Mouse (Mus musculus) neural tube, embryonic 12.5 days (tissue): ENCODE results near the gene Zfc3h1. TPM values are rescaled to one million over a fixed set of nuclear protein-coding genes. Genes with fewer than 3 reads are reported as not detected.

Experiments
- ATAC-seq: fragments of 200-750 bp; cut with Nextera tagmentation; 2 replicates; pipeline ENCODE4 v1.8.0; 2017; ENCODE audit warnings: low read depth, mild to moderate bottlenecking, moderate TSS enrichment, moderate library complexity; ENCODE audit not compliant: low FRiP score
- H3K27ac ChIP-seq: fragments of 300-500 bp; sonication (generic); 2 replicates; pipeline ENCODE4 v1.5.1; 2016
- H3K27me3 ChIP-seq: fragments of 300-500 bp; sonication (generic); replicated peaks from 2 replicates; pipeline ENCODE4 v1.6.1; 2016; ENCODE audit warnings: mild to moderate bottlenecking
- H3K36me3 ChIP-seq: fragments of 300-500 bp; sonication (generic); 2 replicates; pipeline ENCODE4 v1.6.1; 2016; ENCODE audit warnings: mild to moderate bottlenecking
- H3K4me1 ChIP-seq: fragments of 300-500 bp; sonication (generic); 2 replicates; pipeline ENCODE4 v1.6.1; 2016
- H3K4me2 ChIP-seq: fragments of 300-500 bp; sonication (generic); replicated peaks from 2 replicates; pipeline ENCODE4 v1.6.1; 2016; ENCODE audit warnings: mild to moderate bottlenecking
- H3K4me3 ChIP-seq: fragments of 300-500 bp; sonication (generic); 2 replicates; pipeline ENCODE4 v1.5.1; 2016
- H3K9ac ChIP-seq: fragments of 300-500 bp; sonication (generic); 2 replicates; pipeline ENCODE4 v1.6.1; 2016; ENCODE audit warnings: mild to moderate bottlenecking
- H3K9me3 ChIP-seq: fragments of 300-500 bp; sonication (generic); 2 replicates; pipeline ENCODE4 v1.6.1; 2016; ENCODE audit warnings: mild to moderate bottlenecking
- WGBS: fragments of 180-500 bp; shearing (Covaris S2); methylation state at CpG from one replicate; pipeline ENCODE4 v1.1.7; 2016; 5-methylcytosine and 5-hydroxymethylcytosine counted together
- polyA plus RNA-seq: library from polyadenylated mRNA; unstranded; fragments of >200 nt; fragmentation: Nextera tagmentation; extraction: Ambion mirVana; gene quantifications from 2 replicates; pipeline ENCODE4 v1.2.1, GENCODE M21; 2016

Zfc3h1 gene
- 24.0 and 27.5 TPM in 2 replicates for polyA plus RNA-seq

DNA sequence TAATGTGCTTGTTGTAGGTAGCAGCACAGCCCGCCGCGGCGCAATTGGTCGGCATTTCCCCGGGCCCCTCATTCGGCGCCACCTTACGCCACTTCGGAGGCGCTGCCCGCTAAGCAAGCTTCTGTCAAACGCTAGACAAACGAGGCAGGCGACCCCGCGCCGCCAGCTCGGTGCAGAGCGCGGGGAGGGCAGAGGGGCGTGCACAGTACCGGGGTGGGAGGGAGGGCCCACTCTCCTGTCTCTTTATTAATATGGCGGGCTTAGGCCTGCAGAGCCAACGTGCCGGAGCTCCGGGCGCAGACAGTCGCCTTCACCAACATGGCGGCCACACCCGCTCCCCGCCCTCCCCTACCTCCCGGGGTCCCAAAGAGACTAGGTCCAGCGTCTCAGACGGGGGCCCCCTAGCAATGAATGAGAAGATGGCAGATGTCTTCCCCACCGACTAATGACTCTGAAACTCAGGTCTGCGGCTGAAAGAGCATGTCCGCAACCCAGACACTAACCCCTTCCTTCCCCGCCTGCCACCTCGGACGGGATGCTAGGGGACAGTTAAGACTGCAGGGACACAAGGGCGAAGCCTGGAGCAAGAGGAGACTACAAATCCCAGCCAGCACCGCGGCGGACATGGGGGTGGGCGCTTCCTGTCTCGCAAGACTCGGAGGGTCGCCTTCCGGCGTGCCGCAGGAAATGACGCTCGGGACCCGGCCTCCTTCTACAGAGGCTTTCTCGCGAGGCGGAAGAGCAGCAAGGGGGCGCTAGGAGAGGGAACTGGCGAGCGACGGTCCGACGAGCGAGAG is at the start of gene Zfc3h1, which contains the start of gene Thap2:
Gene Zfc3h1 (plus strand): TSS at position 739 of the 797 bp plus-strand sequence.
Gene Thap2 (minus strand): TSS at position 223 of the 797 bp plus-strand sequence.
- WGBS: under 1% methylated on average over 65 of the region's 65 CpGs
- H3K27ac ChIP-seq: peak within 1 kb of the TSS; percentile 96
- no peaks in the 10 kb centered on the region; the same call in 1 of the 2 replicates for H3K36me3 ChIP-seq
- peak within 1 kb of the TSS; percentile 80 for H3K4me2 ChIP-seq
- peak within 1 kb of the TSS; percentile 98 for H3K9ac ChIP-seq
- H3K4me1 ChIP-seq: peaks cover 31% of the 10 kb centered on the region
- no peaks in the 10 kb centered on the region for H3K27me3 ChIP-seq
- ATAC-seq: peak; percentile 98
- H3K4me3 ChIP-seq: peak within 1 kb of the TSS; percentile 98
- H3K9me3 ChIP-seq: no peaks in the 10 kb centered on the region

DNA sequence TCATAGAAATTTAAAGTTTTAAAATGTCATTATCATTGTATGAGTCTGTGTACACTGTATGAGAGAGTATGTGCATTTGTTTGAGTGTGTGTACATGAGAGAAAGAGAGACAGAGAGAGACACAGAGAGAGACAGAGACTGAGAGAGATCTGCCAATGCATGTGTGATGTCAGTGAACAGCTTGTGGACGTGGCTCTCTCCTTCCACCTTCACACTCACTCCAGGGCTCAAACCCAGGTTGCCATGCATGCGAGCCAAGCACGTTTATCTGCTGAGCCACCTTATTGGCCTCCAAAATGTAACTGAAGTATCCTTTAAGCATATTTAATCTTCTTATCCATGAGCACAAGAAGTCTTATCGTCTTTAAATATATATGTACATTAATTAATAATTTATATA is 47.9 kb upstream of the Zfc3h1 start:
- H3K4me3 ChIP-seq: no peak overlapping the region

DNA sequence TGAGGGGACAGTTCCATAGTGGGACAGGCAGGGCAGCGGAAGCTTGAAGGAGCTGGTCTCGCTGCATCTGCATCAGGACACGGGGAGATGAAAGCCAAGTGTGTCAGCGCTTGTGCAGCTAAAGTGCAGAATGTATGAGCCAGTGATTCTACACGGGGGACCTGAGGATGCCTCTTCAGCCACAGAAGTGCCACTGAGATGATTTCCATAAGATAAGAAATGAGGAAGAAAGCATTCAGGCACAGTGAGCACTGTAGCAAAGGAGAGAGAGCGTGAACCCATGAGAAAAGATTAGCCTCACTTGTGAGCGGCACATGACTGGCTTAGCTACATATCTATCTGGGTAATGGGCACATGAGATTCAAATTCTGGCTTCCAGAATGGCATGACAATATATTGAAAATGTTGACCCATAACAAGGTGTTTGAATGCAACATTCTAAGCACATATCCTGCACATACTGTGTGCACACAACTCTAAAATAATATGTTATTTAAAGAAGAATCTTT is 44.9 kb upstream of the Zfc3h1 start:
- H3K4me1 ChIP-seq: no peaks in the 10 kb centered on the region

More for the DNA sequence above, 47.9 kb upstream of the Zfc3h1 start:
- Histone ChIP-seq H3K36me3 (peaks cover 16% of the 10 kb centered on the region), H3K27ac (no peak overlapping the region), H3K27me3 (no peaks in the 10 kb centered on the region), H3K4me2 (no peak overlapping the region), H3K4me1 (no peaks in the 10 kb centered on the region), H3K9ac (no peak overlapping the region), H3K9me3 (no peaks in the 10 kb centered on the region)
- 91% methylated on average over 4 of the region's 4 CpGs for WGBS
- ATAC-seq: no peak

DNA sequence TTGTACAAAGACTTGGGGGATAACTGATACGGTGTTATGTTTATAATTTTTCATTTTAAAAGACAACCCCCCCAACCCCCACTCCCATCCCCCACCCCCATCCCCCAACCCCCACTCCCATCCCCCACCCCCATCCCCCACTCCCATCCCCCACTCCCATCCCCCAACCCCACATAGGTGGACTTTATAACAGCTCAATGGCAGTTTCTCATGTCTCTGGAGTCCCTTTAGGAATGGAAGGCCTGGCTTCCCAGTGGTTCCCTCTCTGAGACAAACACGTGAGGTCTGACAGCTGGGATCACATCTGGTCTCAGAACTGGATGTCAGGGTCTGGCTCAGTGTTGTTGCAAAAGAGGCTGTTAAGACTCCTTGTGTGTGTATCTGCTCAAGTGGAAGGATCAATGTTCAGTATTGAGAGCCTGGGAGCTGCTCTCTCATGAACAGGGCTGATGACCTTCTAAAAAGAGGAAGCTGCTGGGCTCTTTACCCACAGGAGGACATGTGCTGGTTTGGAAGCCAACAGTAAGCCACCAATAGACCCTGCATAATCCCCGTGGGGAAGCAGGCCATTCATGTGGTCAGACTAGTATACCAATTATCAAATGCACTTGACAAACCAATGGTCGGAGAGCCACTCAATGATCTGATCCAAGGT is 41.9 kb upstream of the Zfc3h1 start:
- no peak overlapping the region for H3K27ac ChIP-seq
- peaks cover 45% of the 10 kb centered on the region for H3K36me3 ChIP-seq
- H3K4me2 ChIP-seq: no peak overlapping the region
- no peaks in the 10 kb centered on the region for H3K27me3 ChIP-seq
- no peak overlapping the region for H3K9ac ChIP-seq
- ATAC-seq: no peak
- 92% methylated on average over 4 of the region's 4 CpGs for WGBS
- no peak overlapping the region for H3K4me3 ChIP-seq
- H3K9me3 ChIP-seq: no peaks in the 10 kb centered on the region
- no peaks in the 10 kb centered on the region for H3K4me1 ChIP-seq

More for the DNA sequence above, 44.9 kb upstream of the Zfc3h1 start:
- no peak overlapping the region for H3K4me3 ChIP-seq
- no peak overlapping the region for H3K4me2 ChIP-seq
- no peak overlapping the region for H3K27ac ChIP-seq
- no peaks in the 10 kb centered on the region for H3K9me3 ChIP-seq
- 94% methylated on average over 7 of the region's 7 CpGs for WGBS
- H3K27me3 ChIP-seq: no peaks in the 10 kb centered on the region
- no peak for ATAC-seq
- H3K36me3 ChIP-seq: peaks cover 31% of the 10 kb centered on the region
- no peak overlapping the region for H3K9ac ChIP-seq

DNA sequence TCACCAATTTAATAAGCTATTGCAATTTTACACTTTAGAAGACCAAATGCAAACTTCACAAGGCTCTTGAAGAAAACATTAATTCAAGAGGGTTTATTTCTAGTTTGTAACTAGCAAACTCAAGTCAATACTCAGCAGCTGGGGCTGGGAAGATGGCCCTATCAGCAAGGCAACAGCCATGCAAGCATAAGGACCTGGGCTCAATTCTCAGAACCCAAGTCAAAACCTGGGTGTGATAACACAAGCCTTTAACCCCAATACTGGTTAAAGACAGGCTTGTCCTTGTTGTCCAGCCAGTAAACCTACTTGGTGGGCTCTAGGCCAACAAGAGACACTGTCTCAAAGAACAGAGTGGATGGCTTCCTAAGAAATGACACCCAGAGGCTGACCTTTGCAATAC is 38.3 kb upstream of the Zfc3h1 start:
- Histone ChIP-seq H3K4me1 (no peaks in the 10 kb centered on the region), H3K4me3 (no peak overlapping the region), H3K9me3 (no peaks in the 10 kb centered on the region), H3K27ac (no peak overlapping the region), H3K4me2 (no peak overlapping the region), H3K36me3 (peaks cover 30% of the 10 kb centered on the region), H3K9ac (no peak overlapping the region), H3K27me3 (no peaks in the 10 kb centered on the region)
- ATAC-seq: no peak

DNA sequence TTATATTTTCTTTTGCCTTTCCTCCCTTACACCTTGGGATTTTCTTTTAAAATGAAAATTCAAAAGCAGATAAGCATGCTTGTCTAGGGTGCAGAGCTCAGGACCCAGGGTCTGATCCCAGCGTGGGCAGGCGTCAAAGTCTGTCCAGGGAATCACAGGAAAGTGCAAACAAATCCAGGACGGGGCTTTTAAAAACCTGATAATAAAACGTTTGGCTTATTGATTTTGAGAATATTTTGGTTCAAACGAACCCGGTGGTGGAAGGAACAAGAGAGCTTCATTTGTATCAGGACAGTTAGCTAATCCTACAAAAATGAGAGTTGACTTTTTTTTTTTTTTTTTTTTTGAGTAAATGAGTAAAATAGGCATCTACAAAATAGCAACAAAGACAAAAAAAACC is 36.6 kb upstream of the Zfc3h1 start:
- Histone ChIP-seq H3K27ac (no peak overlapping the region), H3K27me3 (no peaks in the 10 kb centered on the region), H3K9ac (no peak overlapping the region), H3K36me3 (peaks cover 19% of the 10 kb centered on the region), H3K4me1 (no peaks in the 10 kb centered on the region), H3K4me3 (no peak overlapping the region), H3K4me2 (no peak overlapping the region), H3K9me3 (no peaks in the 10 kb centered on the region)
- ATAC-seq: no peak
- 82% methylated on average over 6 of the region's 6 CpGs for WGBS

DNA sequence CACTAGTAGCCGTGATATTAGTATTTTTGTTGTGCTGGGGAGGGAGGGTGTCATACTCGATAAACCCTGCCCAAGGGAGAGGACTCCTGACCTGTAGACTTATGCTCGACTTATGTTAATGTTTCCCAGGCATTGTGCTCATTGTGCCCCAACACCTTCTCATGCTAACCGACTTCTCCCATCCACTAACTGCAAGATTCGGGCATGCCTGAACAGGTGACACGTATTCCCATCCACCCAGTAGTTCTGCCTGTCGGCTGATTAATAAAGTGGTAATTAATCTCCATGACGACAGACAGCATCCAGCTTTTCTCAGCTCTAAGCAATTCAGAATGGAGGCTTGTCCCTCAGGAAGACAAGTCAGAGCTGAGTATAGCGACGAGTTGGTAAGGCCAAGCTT is 35.7 kb upstream of the Zfc3h1 start:
- no peak overlapping the region for H3K9ac ChIP-seq
- no peak overlapping the region for H3K27ac ChIP-seq
- H3K27me3 ChIP-seq: no peaks in the 10 kb centered on the region
- peaks cover 14% of the 10 kb centered on the region for H3K36me3 ChIP-seq
- no peak overlapping the region for H3K4me3 ChIP-seq
- H3K4me1 ChIP-seq: no peaks in the 10 kb centered on the region
- no peaks in the 10 kb centered on the region for H3K9me3 ChIP-seq
- WGBS: 74% methylated on average over 10 of the region's 10 CpGs
- H3K4me2 ChIP-seq: no peak overlapping the region
- ATAC-seq: no peak

DNA sequence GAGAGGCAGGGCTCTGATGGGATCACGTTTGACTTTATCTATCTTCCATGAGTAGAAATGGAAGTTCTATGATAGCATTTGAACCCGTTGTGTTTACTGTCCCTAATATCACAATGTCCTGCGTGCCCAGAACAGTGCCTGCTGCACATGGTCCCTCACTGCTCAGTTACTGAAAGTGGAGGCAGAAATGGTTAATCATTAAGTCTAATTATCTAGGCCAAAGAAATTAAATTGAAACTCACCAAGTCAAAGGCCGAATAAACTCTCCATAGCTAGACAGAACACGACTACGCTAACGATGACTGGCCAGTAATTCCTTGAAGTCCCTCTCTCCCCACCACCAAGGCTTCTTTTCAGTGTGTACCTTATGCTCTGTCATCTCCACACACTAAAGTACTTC is 35.2 kb upstream of the Zfc3h1 start:
- H3K36me3 ChIP-seq: peaks cover 14% of the 10 kb centered on the region
- WGBS: 93% methylated on average over 7 of the region's 7 CpGs

DNA sequence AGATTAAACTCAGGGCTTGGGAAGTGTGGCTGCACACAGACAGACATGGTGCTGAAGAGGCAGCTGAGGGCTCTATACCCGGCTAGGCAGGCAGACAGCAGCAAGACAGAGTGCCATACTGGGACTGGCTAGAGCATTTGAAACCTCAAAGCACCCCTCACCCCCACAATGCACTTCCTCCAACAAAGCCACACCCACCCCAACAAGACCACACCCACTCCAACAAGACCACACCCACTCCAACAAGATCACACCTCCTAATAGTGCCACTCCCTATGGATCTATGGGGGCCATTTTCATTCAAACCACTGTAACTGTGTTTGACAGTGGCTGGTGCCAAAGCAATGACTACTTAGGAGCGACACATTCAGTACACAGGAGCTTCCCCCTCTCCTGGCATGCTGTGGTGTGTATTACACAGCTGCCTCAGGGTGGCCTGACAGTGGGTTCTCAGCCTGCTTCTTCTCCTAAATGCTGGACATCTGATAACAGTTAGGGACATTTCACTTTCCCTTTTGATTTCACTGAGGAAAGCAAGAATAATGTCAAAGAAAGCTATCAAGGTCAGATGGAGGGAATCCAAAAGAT is 33.9 kb upstream of the Zfc3h1 start:
- H3K9me3 ChIP-seq: no peaks in the 10 kb centered on the region
- H3K4me3 ChIP-seq: no peak overlapping the region
- H3K36me3 ChIP-seq: peaks cover 13% of the 10 kb centered on the region
- H3K4me1 ChIP-seq: no peaks in the 10 kb centered on the region
- WGBS: 68% methylated on average over 2 of the region's 2 CpGs
- no peaks in the 10 kb centered on the region for H3K27me3 ChIP-seq
- no peak overlapping the region for H3K27ac ChIP-seq
- H3K9ac ChIP-seq: no peak overlapping the region
- no peak for ATAC-seq
- no peak overlapping the region for H3K4me2 ChIP-seq

More for the DNA sequence above, 35.2 kb upstream of the Zfc3h1 start:
- ATAC-seq: no peak
- no peak overlapping the region for H3K4me2 ChIP-seq
- no peak overlapping the region for H3K4me3 ChIP-seq
- H3K9ac ChIP-seq: no peak overlapping the region
- H3K9me3 ChIP-seq: no peaks in the 10 kb centered on the region
- H3K4me1 ChIP-seq: no peaks in the 10 kb centered on the region
- no peak overlapping the region for H3K27ac ChIP-seq
- H3K27me3 ChIP-seq: no peaks in the 10 kb centered on the region

DNA sequence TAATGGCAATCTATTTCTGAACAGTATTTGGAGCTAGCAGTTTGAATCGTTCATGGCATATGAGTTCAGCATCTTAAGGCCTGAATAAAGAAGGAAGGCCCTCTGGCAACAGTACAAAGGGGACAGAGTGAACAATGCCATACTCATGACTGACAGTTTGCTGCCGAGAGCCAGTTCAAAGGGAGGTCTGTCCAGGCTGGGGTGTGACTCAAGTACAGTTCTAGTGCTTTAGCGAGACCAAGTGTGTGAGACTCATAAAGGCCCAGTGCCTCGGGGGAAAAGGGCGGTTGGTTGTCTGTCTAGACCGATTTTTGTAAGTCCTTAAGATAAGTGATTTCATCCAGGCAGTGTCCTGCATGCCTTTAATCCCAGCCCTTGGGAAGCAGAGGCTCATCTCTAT is 30.2 kb upstream of the Zfc3h1 start:
- no peak for ATAC-seq
- Histone ChIP-seq H3K9me3 (no peaks in the 10 kb centered on the region), H3K4me1 (no peaks in the 10 kb centered on the region), H3K4me2 (no peak overlapping the region), H3K4me3 (no peak overlapping the region), H3K27ac (no peak overlapping the region), H3K27me3 (no peaks in the 10 kb centered on the region), H3K9ac (no peak overlapping the region), H3K36me3 (peaks cover 18% of the 10 kb centered on the region)
- 71% methylated on average over 6 of the region's 6 CpGs for WGBS

DNA sequence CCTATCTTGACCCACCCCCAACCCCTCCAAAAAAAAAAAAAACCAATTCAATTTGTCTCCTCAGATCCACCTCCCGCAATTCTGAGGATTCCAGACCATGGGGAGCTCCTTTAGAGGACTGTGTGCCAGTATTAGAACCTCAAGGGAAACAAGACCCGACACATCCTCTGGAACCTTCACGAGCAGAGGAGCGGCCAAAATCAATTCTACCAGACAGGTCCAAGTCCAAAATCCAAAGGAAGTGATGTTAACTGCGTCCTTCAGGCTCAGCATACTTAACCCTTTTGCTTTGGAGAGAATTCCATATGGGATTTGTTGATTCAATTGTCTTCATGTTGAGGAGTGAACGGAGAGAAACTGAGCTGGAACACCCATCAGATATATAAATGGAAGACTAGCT is 29.7 kb upstream of the Zfc3h1 start:
- Histone ChIP-seq H3K27ac (no peak overlapping the region), H3K4me1 (no peaks in the 10 kb centered on the region), H3K27me3 (no peaks in the 10 kb centered on the region), H3K9me3 (no peaks in the 10 kb centered on the region), H3K9ac (no peak overlapping the region), H3K4me2 (no peak overlapping the region), H3K36me3 (peaks cover 18% of the 10 kb centered on the region), H3K4me3 (no peak overlapping the region)
- 93% methylated on average over 6 of the region's 6 CpGs for WGBS
- no peak for ATAC-seq

DNA sequence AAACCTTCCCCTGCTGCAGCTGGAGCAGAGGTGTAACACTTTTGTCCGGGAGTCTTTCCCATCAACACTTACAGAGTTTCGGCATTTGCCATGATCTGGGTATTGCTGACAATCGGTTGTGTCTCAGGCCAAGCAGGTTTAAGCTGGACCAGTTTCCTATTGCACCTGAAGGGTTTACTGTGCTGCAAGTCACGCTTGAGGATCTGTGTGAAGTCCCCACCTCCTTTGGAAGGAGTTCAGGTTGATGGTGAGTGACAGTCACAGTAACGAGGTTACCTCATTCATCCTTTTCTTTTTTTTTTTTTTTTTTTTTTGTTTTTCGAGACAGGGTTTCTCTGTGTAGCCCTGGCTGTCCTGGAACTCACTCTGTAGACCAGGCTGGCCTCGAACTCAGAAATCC is 28.7 kb upstream of the Zfc3h1 start:
- 90% methylated on average over 6 of the region's 7 CpGs for WGBS
- peaks cover 18% of the 10 kb centered on the region for H3K36me3 ChIP-seq
- no peak for ATAC-seq
- H3K9ac ChIP-seq: no peak overlapping the region
- H3K4me2 ChIP-seq: no peak overlapping the region
- no peaks in the 10 kb centered on the region for H3K27me3 ChIP-seq
- H3K4me1 ChIP-seq: peaks cover 7% of the 10 kb centered on the region; the same call in 1 of the 2 replicates
- H3K9me3 ChIP-seq: no peaks in the 10 kb centered on the region
- no peak overlapping the region for H3K4me3 ChIP-seq
- no peak overlapping the region for H3K27ac ChIP-seq
